Mouse (Mus musculus) B cell, adult 62 days (primary cell): ENCODE measurements around the gene Lrch4. TPM values are rescaled to one million over a fixed set of nuclear protein-coding genes. Genes with fewer than 3 reads are reported as not detected.

Experiments
- total RNA-seq: library from RNA; stranded (reverse); gene quantifications from 4 replicates; pipeline ENCODE4 v1.2.4, GENCODE M21; 2023

The Lrch4 gene
- 194 to 213 TPM (median 205 TPM) in 4 replicates for total RNA-seq

GRCm38 (mm10) chr5:137628498-137629305 is at the start of gene Lrch4, which contains the start of the genes Fbxo24 and Gm20605:
TSS of gene Lrch4 (plus strand) at chr5:137629121.
TSS of gene Fbxo24 (minus strand) at chr5:137629002.
TSS of gene Gm20605 (plus strand) at chr5:137629175.

GRCm38 (mm10) chr5:137600619-137601364 is 28.1 kb upstream of the Lrch4 start, which contains the start of gene Mospd3:
TSS of gene Mospd3 (minus strand) at chr5:137601058.

GRCm38 (mm10) chr5:137613550-137613949 is 15.4 kb upstream of the Lrch4 start, which contains the start of gene Pcolce:
TSS of gene Pcolce (minus strand) at chr5:137613784.

DNA sequence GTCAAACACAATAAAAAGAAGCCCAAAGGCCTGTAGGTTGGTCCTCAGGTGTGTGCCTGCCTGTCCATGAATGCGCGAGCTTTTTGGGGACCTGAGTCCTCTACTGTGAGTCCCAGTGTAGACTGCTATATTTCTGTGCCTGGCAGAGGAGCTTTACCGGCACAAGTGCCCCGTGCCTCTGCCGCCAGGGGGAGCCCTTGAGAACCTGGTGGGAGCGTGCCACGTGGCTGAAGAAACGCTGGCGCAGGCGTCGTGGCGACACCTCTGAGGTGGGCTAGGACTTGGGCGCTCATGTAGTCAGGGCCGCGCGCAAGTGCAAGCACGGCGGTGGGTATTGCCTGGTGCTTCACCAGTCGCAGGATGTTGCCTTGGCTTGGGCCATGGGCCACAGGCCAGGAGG is 12.1 kb downstream of the Lrch4 start, which contains the start of gene Sap25:
Gene Sap25 (plus strand): TSS at position 281 of the 400 bp plus-strand sequence.

DNA sequence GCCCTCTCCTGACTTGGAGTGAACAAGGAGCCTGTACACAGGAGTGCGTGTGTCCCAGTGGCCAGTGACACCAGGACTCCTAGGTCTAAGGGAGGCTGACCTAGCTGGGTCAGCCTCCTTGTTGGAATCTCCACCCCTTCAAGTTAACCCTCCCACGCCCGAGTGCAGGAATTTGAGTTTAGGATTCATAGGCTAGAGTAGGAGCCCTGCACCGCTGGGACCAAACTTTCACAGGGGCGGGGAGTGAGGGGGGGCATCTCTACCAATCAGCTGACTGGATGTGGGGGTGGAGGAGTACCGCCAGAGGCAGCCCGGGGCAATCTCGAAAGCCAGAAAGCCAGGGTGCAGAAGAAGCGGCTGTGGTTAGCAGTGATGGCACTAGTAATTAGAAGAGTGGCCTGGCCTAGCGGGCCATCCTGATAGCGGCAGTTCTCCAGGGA is 16.8 kb downstream of the Lrch4 start, which contains the start of gene Irs3:
Gene Irs3 (minus strand): TSS at position 63 of the 440 bp plus-strand sequence.

GRCm38 (mm10) chr5:137684294-137685123 is 55.6 kb downstream of the Lrch4 start, which contains the start of gene Agfg2:
TSS of gene Agfg2 (minus strand) at chr5:137684726.

Other genes with a start within 250 kb of the Lrch4 start
- gene Zan, start 152.1 kb upstream of the Lrch4 start, total RNA-seq: not detected in 4 replicates
- gene Pop7, start 126.6 kb upstream of the Lrch4 start, total RNA-seq: 31.5 to 37.5 TPM (median 32.2 TPM) in 4 replicates
- gene Gigyf1, start 110.6 kb upstream of the Lrch4 start, total RNA-seq: 102 to 122 TPM (median 107 TPM) in 4 replicates
- gene Epo, start 95.9 kb upstream of the Lrch4 start, total RNA-seq: not detected in 4 replicates
- 376 to 402 TPM (median 387 TPM) in 4 replicates for gene Gnb2, start 95.6 kb upstream of the Lrch4 start, total RNA-seq
- not detected in 4 replicates for gene Actl6b, start 75.6 kb upstream of the Lrch4 start, total RNA-seq
- 0.44 to 1.0 TPM (median 0.49 TPM) in 3 of 4 replicates, not detected in the other for gene Tfr2, start 59.3 kb upstream of the Lrch4 start, total RNA-seq
- 35.5 to 53.4 TPM (median 47.2 TPM) in 4 replicates for gene Mospd3, start 28.1 kb upstream of the Lrch4 start, total RNA-seq
- 0.57 to 1.8 TPM (median 0.97 TPM) in 4 replicates for gene Pcolce, start 15.3 kb upstream of the Lrch4 start, total RNA-seq
- 0.35 to 1.1 TPM (median 0.51 TPM) in 4 replicates for gene Fbxo24, start 119 bp upstream of the Lrch4 start, total RNA-seq
- 60.1 to 69.9 TPM (median 63.7 TPM) in 4 replicates for gene Gm20605, start 54 bp downstream of the Lrch4 start, total RNA-seq
- 70.9 to 87.6 TPM (median 79.5 TPM) in 4 replicates for gene Sap25, start 12.2 kb downstream of the Lrch4 start, total RNA-seq
- gene Irs3, start 16.6 kb downstream of the Lrch4 start, total RNA-seq: not detected in 4 replicates
- 15.2 to 20.8 TPM (median 18.0 TPM) in 4 replicates for gene Agfg2, start 55.6 kb downstream of the Lrch4 start, total RNA-seq
- gene Nyap1, start 112.5 kb downstream of the Lrch4 start, total RNA-seq: 0.24 to 0.75 TPM (median 0.55 TPM) in 4 replicates
- gene Tsc22d4, start 116.6 kb downstream of the Lrch4 start, total RNA-seq: 195 to 220 TPM (median 202 TPM) in 4 replicates
- 19.5 to 26.0 TPM (median 22.4 TPM) in 4 replicates for gene Ppp1r35, start 149.7 kb downstream of the Lrch4 start, total RNA-seq
- 80.8 to 118 TPM (median 101 TPM) in 4 replicates for gene Mepce, start 158.5 kb downstream of the Lrch4 start, total RNA-seq
- gene Zcwpw1, start 158.7 kb downstream of the Lrch4 start, total RNA-seq: 15.0 to 20.7 TPM (median 19.2 TPM) in 4 replicates
- gene Pilra, start 207.2 kb downstream of the Lrch4 start, total RNA-seq: 0.45 to 3.5 TPM (median 2.1 TPM) in 4 replicates
- 1.3 to 2.3 TPM (median 1.9 TPM) in 4 replicates for gene Pilrb1, start 229.0 kb downstream of the Lrch4 start, total RNA-seq
- 0.81 to 2.7 TPM in 2 of 4 replicates, not detected in the others for gene Pilrb2, start 242.7 kb downstream of the Lrch4 start, total RNA-seq